Mouse (Mus musculus) c-Kit-positive CD71-positive TER-119-positive erythroid progenitor cells, embryonic 14.5 days (primary cell): Measurements from ENCODE around the gene Igfals.

Experiments used
- DNase-seq: peaks from one replicate; pipeline ENCODE4 v3.0.0-alpha.2; 2013; ENCODE audit warnings: low spot score

Igfals gene

DNA sequence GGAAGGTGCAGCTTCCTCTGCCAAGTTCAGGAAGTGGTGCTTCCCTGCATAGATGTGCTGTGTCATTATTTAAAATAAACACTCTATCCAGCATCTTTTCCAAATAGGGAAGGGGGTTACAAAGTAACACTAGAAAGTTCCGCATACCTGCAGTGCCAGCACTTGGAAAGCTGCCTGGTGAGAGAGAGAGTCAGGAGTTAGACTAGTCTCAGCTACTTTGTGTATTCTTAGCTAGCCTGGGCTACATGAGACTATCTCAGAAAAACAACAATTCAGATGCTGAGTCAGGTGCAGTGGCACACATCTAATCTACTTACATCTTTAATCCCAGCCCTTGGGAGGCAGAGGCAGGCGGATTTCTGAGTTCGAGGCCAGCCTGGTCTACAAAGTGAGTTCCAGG is 4.0 kb upstream of the Igfals start:
- no peak for DNase-seq

- DNase-seq, result no peak
Measured at GRCm38 (mm10) chr17:24867914-24868313, 2.1 kb downstream of the Igfals start.

DNA sequence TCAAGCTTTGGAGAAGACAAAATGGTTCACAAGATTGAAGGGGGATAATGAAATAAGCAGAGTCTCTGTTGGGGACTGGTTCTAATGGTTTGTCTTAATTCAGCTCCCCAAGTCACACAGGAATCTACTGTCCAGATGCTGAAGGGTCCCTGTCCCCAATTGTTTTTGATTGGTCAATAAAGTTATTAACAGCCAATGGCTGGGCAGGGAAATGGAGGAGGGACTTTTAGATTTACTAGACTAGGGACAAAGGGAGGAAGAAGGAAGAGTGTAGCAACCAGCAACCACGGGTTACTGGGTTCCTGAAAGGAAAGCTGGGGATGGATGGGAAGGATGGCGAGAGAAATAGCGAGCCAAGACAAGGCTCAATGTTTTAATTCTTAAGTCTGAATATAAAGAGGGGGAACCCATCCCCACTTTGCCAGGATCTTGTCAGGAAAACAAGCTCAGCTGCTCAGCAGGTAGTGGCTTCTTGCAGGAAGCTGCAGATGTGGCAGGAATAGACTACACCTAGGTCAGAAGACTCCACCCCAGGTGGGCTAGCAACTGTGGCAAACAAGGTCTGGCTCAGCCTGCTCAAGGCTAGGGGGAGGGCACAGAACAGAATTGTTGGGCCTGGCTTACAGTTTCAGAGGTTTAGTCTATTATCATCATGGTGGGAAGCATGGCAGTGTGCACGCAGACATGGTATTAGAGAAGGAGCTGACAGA is 8.1 kb downstream of the Igfals start:
- DNase-seq, result no peak

DNA sequence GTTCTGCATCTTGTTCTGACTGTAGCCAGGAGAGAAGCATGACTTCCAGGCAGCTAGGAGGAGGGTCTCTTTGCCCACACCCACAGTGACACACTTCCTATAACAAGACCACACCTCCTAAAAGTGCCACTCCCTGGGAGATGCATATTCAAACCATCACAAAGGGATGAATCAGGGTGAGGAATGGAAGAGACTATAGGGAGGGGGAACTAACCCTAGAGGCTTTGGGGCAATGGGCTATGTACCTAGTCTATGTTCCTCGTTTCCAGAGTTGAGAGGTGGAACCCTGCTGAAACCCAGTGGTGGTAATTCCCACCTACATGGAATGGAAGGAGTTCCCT is 8.6 kb downstream of the Igfals start:
- DNase-seq, result no peak

- no peak for DNase-seq
Measured at GRCm38 (mm10) chr17:24874989-24875388, 9.2 kb downstream of the Igfals start.

- DNase-seq, result no peak
Measured at GRCm38 (mm10) chr17:24877336-24878116, 11.7 kb downstream of the Igfals start.

DNA sequence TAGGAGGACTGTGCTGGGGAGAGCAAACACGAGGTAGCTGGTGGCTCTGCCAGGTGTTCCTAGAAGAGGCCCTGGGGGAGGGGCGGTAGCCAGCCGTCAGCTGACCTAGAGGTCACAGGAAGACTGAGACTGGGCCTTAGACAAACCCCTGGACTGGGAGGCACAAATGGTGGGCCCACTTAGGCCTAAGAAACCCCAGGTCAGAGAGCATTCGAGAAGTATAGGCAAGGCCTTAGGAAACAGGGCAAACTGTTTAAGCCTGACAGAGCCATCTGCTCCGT is 12.3 kb downstream of the Igfals start:
- DNase-seq, result no peak

- DNase-seq, result no peak
Measured at GRCm38 (mm10) chr17:24878531-24878930, 12.7 kb downstream of the Igfals start.

DNA sequence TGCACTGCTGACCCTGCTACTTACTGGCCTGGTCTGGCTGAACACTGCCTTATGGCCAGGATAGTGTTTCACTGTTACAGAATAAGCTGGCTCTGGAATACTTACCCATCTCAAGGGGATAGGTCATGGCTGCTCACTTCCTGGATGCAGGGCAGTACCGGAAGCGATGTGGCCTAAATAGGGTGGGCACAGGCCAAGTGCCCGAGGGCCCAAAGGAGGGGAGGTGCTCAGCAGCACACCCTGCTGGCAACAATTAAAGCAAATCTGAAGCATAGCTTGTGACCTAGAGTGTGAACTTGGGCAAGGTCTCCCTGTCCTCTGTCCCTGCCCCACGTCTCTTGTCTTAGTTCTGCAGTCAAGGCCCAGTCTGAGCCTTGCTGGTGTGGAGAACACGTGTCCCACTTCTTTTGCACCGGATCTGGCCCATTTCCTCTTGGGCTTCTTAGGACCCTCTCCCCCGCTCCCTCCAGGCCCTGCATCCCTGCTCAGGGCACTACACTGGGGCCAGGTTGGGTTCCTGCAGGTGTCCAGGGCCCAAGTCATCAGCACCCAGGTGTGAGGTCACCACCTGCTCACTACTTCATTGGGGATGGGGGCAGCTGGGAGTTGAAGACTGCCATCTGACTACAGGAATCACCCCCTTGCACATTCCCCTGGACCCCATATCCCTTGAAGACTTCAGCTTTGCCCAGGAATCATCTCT is 16.1 kb downstream of the Igfals start:
- DNase-seq, result no peak

DNA sequence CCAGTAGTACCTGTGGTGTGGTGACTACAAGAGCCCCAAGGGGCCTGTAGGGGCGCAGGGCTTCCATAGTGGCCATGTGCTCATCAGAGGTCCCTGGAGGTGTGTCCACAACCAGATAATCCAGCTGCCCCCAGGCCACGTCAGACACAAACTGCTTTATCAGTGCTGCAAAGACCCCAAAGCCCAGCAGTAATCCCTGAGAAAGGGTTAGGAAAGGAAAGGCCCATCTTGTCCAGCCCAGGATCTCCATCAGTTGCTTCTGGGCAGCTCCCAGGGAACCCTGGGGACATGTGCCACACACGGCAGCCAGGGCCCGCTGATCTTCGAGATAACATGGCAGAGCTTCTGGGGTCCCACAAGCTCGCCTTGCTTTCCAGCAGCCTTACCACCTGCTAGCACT is 18.6 kb downstream of the Igfals start:
- DNase-seq, result no peak

GRCm38 (mm10) chr17:24885356-24886133 is 19.7 kb downstream of the Igfals start:
- no peak for DNase-seq

DNA sequence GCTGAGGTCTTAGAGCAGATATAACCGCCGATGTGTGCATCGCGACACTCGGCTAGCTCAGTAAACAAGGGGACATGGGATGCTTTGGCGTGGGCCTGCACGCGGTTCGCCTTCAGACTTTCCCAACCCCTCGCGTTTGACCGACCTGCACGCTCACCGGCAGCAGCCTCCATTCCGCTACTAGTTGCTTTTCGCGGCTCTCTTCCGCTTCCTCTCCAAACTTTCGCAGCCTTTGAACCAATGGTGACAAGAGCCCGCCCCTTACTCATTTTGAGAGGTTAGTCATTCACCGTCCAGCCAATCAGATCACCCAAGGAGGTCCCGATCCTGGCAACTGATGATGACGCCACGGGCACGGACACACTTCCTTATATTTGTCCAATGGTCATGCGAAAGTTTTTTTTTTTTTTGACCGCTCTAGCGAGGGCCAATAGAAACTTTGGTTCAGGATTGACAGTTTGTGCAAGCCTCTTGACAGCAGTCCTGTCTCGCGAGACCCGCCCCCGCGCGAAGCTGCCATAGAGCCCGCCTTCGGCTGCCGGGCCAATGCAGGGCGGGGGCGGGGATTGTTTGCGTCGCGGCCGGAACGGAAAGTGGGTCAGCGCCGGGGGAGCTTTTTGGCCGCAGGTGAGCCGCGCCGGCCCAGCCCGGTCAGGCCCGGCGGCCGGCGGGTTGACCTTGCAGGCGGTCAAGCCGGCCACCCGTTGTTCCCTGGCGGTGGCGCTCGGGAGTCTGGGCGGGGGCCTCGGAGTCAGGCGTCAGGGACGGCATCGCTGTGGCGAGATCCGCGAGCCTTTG is 20.5 kb downstream of the Igfals start, which contains the start of the genes Nubp2 and Spsb3:
TSS of gene Nubp2 (minus strand) at position 216 of the 798 bp plus-strand sequence.
TSS of gene Spsb3 (plus strand) at position 510 of the 798 bp plus-strand sequence.
- peak; percentile 98 for DNase-seq

DNA sequence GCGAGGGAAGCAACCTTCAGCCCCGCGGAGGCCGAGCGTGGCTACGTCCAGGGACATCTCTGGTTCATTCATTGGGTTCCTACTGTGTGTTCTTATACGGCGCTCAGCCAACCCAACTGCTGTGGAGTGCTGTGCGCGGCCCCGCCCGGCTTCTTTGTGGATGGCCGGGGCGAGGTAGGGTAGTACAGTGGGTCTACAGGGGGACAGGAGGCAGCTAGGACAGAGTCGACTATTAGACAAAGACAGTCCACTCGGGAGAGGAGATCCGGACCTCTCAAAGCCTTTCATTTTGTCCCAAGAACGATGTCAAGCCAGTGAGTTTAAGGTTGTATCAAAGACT is 21.1 kb downstream of the Igfals start:
- peak; percentile 29 for DNase-seq

GRCm38 (mm10) chr17:24887291-24888080 is 21.7 kb downstream of the Igfals start:
- DNase-seq, result no peak

DNA sequence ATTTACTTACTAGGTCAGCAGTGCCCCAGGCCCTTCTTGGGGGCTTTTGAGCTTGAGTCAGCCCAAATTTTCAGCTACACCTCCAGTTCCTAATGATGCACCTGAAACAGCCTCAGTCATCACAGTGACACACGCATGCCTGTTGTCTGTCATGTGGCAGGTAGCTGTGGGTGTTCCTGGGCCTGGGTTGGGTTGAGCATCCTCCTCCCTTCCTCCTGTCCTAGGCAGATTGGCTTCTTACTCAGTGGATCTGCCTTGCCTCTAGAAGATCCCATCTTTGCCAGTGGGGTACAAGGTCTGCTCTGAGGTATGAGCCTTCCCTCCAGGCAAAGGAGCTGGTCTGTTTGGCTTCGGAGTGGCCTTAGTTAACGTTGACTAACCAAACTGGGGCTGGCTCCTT is 23.1 kb downstream of the Igfals start:
- no peak for DNase-seq

DNA sequence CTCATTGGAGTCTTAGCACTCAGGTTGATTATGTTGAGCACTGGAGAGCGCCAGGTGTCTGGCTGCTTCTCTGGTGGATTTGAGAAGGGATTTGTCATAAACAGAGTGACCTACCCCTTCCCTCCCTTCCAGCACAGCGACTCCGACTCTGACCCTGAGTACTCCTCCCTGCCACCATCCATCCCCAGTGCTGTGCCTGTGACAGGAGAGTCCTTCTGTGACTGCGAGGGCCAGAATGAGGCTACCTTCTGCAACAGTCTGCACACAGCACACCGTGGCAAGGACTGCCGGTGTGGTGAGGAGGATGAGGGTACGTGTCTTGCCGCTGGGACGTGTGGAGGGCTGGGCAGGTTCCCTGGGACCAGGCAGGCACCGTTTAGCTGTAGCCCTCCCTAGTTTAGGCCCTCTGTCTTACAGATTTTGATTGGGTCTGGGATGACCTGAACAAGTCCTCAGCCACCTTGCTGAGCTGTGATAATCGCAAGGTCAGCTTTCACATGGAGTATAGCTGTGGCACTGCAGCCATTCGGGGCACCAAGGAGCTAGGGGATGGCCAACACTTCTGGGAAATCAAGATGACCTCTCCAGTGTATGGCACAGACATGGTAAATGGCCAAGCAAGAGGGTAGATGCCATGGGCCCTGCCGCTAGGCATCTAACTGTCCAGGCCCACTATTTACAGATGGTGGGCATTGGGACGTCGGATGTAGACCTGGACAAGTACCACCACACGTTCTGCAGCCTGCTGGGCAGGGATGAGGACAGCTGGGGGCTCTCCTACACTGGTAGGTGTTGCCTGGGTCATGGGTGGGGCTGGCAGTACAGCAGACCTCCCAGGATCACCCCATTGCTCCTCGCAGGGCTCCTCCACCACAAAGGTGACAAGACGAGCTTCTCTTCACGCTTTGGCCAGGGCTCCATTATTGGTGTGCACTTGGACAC is 24.6 kb downstream of the Igfals start:
- no peak for DNase-seq

DNA sequence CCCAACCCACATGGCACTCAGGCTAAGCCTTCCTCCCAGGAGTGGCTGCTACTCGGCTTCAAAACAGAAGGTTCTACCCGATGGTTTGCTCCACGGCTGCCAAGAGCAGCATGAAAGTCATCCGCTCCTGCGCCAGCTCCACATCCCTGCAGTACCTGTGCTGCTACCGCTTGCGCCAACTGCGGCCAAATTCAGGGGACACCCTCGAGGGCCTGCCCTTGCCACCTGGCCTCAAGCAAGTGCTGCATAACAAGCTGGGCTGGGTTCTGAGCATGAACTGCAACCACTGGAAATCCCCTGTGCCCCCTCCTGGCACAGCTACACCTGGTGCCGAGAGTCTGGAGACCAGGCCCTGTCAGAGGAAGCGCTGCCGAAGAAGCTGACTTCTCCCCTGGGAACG is 25.5 kb downstream of the Igfals start:
- no peak for DNase-seq

DNA sequence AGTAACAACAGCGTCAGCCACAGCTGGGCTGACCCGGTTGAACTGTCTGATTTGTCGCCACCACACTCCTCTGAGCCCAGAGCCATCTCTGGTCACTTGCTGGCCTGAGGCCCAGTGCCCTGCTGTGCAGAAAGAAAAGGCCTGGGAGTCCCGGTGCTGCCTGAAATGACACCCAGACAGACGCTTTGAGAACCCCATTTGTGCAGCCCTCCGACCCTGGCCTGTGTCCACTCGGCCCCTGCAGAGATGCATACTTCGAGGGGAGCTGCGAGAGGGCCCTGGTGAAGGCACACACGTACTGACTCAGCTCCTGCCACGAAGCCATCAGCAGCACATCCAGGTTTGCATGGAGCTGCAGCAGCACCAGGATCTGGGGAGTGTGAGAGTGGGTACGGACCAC is 27.0 kb downstream of the Igfals start:
- no peak for DNase-seq

DNA sequence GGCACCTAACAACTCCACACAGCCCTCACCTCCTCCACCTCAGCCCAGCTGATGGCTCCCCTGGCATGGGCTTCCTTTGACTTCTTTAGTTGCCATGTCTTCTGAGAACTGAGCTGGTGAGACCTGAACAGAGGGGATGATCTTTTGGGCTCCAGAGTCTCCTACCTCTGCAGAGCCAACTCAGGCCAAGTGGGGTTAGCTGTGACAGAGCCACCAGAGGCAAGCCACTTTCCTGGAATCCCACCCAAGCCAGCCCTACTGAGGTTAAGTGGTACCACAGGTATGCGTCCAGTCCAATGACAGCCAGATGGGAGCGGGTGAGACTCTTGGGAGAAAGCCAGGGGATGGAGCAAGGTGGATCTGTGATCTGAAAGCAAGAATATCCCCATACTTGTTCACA is 27.5 kb downstream of the Igfals start:
- no peak for DNase-seq
